Mouse (Mus musculus) cerebellum, adult 2 months (tissue): ENCODE measurements around the gene Ube2c. TPM values are rescaled to one million over a fixed set of nuclear protein-coding genes. Genes with fewer than 3 reads are reported as not detected.

Experiments used
- DNase-seq, 2 experiments: peaks; one replicate each; pipeline ENCODE4 v3.0.0; 2021
- H3K27ac ChIP-seq: fragments of 200-500 bp; 2 replicates; pipeline ENCODE4 v1.5.1; 2012; ENCODE audit warnings: low read length, control low read depth, inconsistent platforms; ENCODE audit not compliant: insufficient read depth
- H3K27me3 ChIP-seq: fragments of 200-500 bp; 2 replicates; pipeline ENCODE4 v1.6.1; 2012; ENCODE audit warnings: inconsistent platforms, mild to moderate bottlenecking, low read length, moderate library complexity; ENCODE audit not compliant: control insufficient read depth, insufficient read depth
- H3K4me1 ChIP-seq: fragments of 200-500 bp; 2 replicates; pipeline ENCODE4 v1.6.1; 2011; ENCODE audit warnings: low read length; ENCODE audit not compliant: control insufficient read depth, insufficient read depth
- H3K4me3 ChIP-seq: fragments of 200-500 bp; replicated peaks from 2 replicates; pipeline ENCODE3; 2011; ENCODE audit warnings: mild to moderate bottlenecking, low read depth, low read length, control low read depth; ENCODE audit not compliant: insufficient read depth
- CTCF ChIP-seq: fragments of 200-500 bp; IDR thresholded peaks from 2 replicates; pipeline ENCODE4 v1.5.1; 2011; ENCODE audit warnings: low read depth, mild to moderate bottlenecking, control low read depth, low read length, moderate library complexity, borderline replicate concordance; ENCODE audit not compliant: insufficient read depth
- POLR2A ChIP-seq: fragments of 200-500 bp; IDR thresholded peaks from 2 replicates; pipeline ENCODE4 v1.6.1; 2011; ENCODE audit warnings: low read length, control low read depth, borderline replicate concordance; ENCODE audit not compliant: insufficient read depth
- WGBS: fragments of 180-500 bp; shearing (Covaris S2); methylation state at CpG from one replicate; pipeline ENCODE4 v1.1.7; 2018; 5-methylcytosine and 5-hydroxymethylcytosine counted together
- polyA plus RNA-seq: library from polyadenylated mRNA; depleted of rRNA; stranded (reverse); fragments of >200 nt; gene quantifications from 2 replicates; pipeline ENCODE4 v1.2.3, GENCODE M21; 2012

The Ube2c gene
- polyA plus RNA-seq, 1 experiment = 1.0 TPM

- DNase-seq = peak; percentile 92 to 95
- Histone ChIP-seq H3K4me1 (peaks cover 8% of the 10 kb centered on the region), H3K27ac (peak within 1 kb of the TSS; percentile 78), H3K27me3 (no peaks in the 10 kb centered on the region), H3K4me3 (peak within 1 kb of the TSS; percentile 61)
- WGBS = 1% methylated on average over 89 of the region's 89 CpGs
- TF ChIP-seq CTCF (no peak), POLR2A (peak; percentile 54; the same call in 1 of the 2 replicates)
Measured at GRCm38 (mm10) chr2:164785481-164786387, 16.0 kb downstream of the Ube2c start, which contains the start of gene Snx21. Gene Snx21 (plus strand): TSS chr2:164785823.

GRCm38 (mm10) chr2:164786388-164786885 is 16.7 kb downstream of the Ube2c start:
- 9% methylated on average over 15 of the region's 15 CpGs for WGBS
- H3K4me3 ChIP-seq = peak overlapping the region; percentile 61
- peaks cover 11% of the 10 kb centered on the region for H3K4me1 ChIP-seq
- peak overlapping the region; percentile 78 for H3K27ac ChIP-seq
- no peak for TF ChIP-seq CTCF
- no peak for TF ChIP-seq POLR2A
- no peak for DNase-seq
- H3K27me3 ChIP-seq = no peaks in the 10 kb centered on the region

DNA sequence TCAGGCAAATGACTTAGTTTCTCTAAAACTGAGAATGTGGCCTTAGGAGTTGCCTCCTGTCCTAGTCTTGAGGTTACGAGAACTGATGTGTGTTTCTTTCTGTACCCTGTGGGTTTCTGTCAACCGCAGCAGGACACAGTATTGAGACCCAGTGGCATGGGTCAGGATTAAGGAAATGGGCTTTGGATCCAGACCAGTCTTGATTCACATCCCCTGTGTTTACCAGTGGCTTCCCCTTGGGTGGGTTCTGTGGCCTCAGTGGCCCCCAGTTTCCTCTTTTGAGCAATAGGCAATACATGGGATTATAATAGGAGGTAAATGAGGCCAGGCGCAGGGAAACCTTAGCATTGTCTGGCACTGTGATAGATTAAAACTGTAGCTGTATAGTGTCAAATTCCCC is 17.3 kb downstream of the Ube2c start:
- Histone ChIP-seq H3K4me1 (peaks cover 14% of the 10 kb centered on the region), H3K27ac (peak overlapping the region; percentile 78; the same call in 1 of the 2 replicates), H3K27me3 (no peaks in the 10 kb centered on the region), H3K4me3 (peak overlapping the region; percentile 61)
- peak in 1 of 2 experiments; percentile 42 for DNase-seq
- 89% methylated on average over 3 of the region's 3 CpGs for WGBS
- TF ChIP-seq POLR2A = no peak
- TF ChIP-seq CTCF = no peak

- Histone ChIP-seq H3K4me1 (peaks cover 20% of the 10 kb centered on the region), H3K27ac (no peak overlapping the region; the same call in 1 of the 2 replicates), H3K4me3 (no peak overlapping the region), H3K27me3 (no peaks in the 10 kb centered on the region)
- WGBS = 76% methylated on average over 10 of the region's 10 CpGs
- TF ChIP-seq CTCF = no peak
- no peak for TF ChIP-seq POLR2A
- DNase-seq = no peak
Measured at GRCm38 (mm10) chr2:164787779-164788178, 18.1 kb downstream of the Ube2c start.

DNA sequence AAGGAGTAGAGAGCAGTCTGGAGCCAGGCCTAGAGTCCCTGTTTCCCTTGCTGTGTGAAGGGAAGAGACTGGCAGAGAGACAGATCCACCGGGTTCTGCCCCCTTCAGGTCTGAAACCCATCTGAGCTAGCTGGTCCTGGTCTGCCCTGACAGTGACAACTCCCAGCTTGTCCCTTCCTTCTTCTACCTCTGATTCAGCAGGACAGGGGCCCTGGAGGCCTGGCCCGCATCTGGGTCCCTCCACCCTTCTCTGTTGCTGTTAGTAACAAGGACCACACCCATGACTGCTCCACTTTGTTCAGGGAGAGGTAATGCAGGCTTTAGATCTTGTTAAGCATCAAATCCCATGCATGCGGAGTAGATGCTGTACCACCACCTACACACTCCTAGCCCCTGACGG is 18.7 kb downstream of the Ube2c start:
- Histone ChIP-seq H3K27me3 (no peaks in the 10 kb centered on the region), H3K27ac (no peak overlapping the region), H3K4me3 (no peak overlapping the region), H3K4me1 (peaks cover 25% of the 10 kb centered on the region)
- 71% methylated on average over 4 of the region's 4 CpGs for WGBS
- no peak for DNase-seq
- TF ChIP-seq CTCF (no peak), POLR2A (no peak)

- no peak for DNase-seq
- no peak for TF ChIP-seq CTCF
- TF ChIP-seq POLR2A = no peak
- Histone ChIP-seq H3K27ac (no peak overlapping the region), H3K4me1 (peaks cover 27% of the 10 kb centered on the region), H3K27me3 (no peaks in the 10 kb centered on the region), H3K4me3 (no peak overlapping the region)
- 81% methylated on average over 4 of the region's 4 CpGs for WGBS
Measured at GRCm38 (mm10) chr2:164790451-164790850, 20.8 kb downstream of the Ube2c start.

GRCm38 (mm10) chr2:164791841-164792261 is 22.2 kb downstream of the Ube2c start:
- H3K27me3 ChIP-seq = no peaks in the 10 kb centered on the region
- WGBS = 16% methylated on average over 18 of the region's 18 CpGs
- peak overlapping the region; percentile 8; the same call in 1 of the 2 replicates for H3K27ac ChIP-seq
- TF ChIP-seq POLR2A (no peak), CTCF (no peak)
- peak; percentile 73 to 74 for DNase-seq
- no peak overlapping the region for H3K4me3 ChIP-seq
- H3K4me1 ChIP-seq = peaks cover 27% of the 10 kb centered on the region
